Mouse (Mus musculus) lung, adult 2 months (tissue): ENCODE results near the gene Preb.

Experiments used
- CTCF ChIP-seq: fragments of 200-500 bp; IDR thresholded peaks from 2 replicates; pipeline ENCODE4 v1.5.1; 2011; ENCODE audit warnings: mild to moderate bottlenecking, low read length, control low read depth; ENCODE audit not compliant: insufficient read depth
- POLR2A ChIP-seq: fragments of 200-500 bp; IDR thresholded peaks from 2 replicates; pipeline ENCODE4 v1.6.1; 2011; ENCODE audit warnings: low read depth, mild to moderate bottlenecking, control low read depth, low read length, borderline replicate concordance; ENCODE audit errors: extremely low read depth

DNA sequence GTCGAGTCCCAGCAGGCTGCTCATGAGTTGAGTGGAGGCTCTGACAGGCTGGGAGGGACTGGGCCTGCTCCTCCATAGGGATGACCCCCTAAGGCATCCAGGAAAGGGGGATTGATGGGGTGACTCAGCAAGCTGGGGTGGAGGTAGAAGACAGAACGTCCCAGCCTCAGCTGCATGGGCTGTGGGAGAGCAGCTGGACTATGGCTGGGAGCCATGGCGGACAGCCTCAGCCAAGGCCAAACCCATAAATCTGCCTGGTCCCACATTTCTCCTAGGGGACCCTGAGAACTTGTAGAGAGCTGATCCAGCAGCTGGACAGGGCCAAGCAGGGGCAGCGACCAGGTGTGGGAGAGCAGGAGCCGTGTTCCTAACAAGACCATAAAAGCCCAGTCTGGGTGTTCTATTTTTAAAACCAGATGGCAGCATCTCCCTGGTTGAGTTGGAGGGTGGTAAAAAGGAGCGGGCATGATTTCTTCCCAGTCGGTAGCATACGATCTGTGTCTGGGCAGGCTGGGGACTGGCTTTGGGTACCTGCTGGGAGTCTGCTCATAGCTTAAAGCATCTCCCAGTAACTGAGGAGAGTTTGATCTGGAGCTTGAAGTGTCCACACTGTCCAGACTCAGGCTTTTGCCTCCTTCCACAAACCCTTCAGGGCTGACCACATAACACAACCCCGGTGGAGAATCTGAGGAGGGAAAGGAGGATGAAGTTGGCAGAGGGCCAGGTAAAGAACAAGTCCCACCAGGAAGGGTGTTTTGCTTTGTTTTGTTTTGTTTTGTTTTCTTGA is 14.9 kb upstream of the Preb start:
- TF ChIP-seq POLR2A (no peak), CTCF (no peak)
